Mouse (Mus musculus): ENCODE data around the gene Gpr4. TPM values are rescaled to one million over a fixed set of nuclear protein-coding genes. Genes with fewer than 3 reads are reported as not detected.
A peak's percentile ranks its signal among the peaks of the same experiment; 100 is the strongest.

Gpr4 gene
- polyA plus RNA-seq, 1 experiment = not detected

DNA sequence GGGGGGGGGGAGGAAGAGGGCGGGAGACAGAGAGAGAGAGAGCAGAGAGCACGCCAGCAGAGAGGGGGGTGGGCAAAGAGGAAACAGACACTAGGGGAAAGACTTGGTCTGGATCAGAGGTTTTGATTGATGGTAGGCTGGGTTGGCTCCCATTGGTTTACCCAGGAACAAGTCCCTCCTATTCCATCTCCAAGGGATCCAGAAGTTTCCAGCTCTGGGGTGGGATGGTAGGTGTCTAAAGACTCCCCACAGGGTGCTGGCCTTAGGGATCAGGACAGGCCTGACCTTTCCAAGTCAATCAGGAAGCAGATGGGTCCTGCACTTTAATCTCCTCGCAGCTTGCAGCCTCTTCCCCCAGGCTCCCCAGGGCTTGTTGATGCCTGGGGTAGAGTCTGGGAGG is 5.6 kb downstream of the Gpr4 start:
- TF ChIP-seq TAL1 (IDR thresholded peaks at IDR 0.05; ENCODE audit: low read length) (no peak), GATA1 (IDR thresholded peaks at IDR 0.05; ENCODE audit: low read length) (no peak)
- peaks cover 11% of the 10 kb centered on the region for H3K36me3 ChIP-seq (ENCODE audit: control insufficient read depth)
- no peaks in the 10 kb centered on the region for H3K9me3 ChIP-seq (ENCODE audit: control insufficient read depth, low read length)
- H3K27me3 ChIP-seq (ENCODE audit: control insufficient read depth) = peaks cover 55% of the 10 kb centered on the region
- peaks cover 9% of the 10 kb centered on the region for H3K4me1 ChIP-seq (ENCODE audit: control insufficient read depth)
- no peak overlapping the region for H3K4me3 ChIP-seq (replicated peaks)

DNA sequence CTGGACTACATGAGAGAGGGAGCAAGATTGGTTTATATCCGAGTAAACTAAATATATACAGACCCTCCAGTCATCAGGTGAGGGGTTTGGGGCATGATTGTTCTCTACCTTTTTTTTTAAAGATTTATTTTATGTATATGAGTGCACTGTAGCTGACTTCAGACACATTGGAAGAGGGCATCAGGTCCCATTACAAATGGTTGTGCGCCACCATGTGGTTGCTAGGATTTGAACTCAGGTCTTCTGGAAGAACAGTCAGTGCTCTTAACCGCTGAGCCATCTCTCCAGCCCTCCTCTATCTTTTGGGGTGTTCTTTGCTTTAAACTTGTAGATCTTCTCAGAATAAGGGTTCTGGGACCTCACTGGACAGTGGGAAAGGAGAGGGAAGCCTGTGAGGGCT is 7.7 kb downstream of the Gpr4 start:
- Histone ChIP-seq H3K4me1 (ENCODE audit: control insufficient read depth) (peaks cover 30% of the 10 kb centered on the region), H3K36me3 (ENCODE audit: control insufficient read depth) (peaks cover 30% of the 10 kb centered on the region)
- TF ChIP-seq TAL1 (IDR thresholded peaks at IDR 0.05; ENCODE audit: low read length) (no peak), GATA1 (IDR thresholded peaks at IDR 0.05; ENCODE audit: low read length) (no peak)

GRCm38 (mm10) chr7:19222189-19222588 is 9.9 kb downstream of the Gpr4 start:
- peaks cover 18% of the 10 kb centered on the region for H3K27me3 ChIP-seq (ENCODE audit: control insufficient read depth)
- H3K9me3 ChIP-seq (ENCODE audit: control insufficient read depth, low read length) = no peaks in the 10 kb centered on the region
- peaks cover 48% of the 10 kb centered on the region for H3K4me1 ChIP-seq (ENCODE audit: control insufficient read depth)
- peaks cover 41% of the 10 kb centered on the region for H3K36me3 ChIP-seq (ENCODE audit: control insufficient read depth)
- no peak for TF ChIP-seq GATA1 (IDR thresholded peaks at IDR 0.05; ENCODE audit: low read length)
- TF ChIP-seq TAL1 (IDR thresholded peaks at IDR 0.05; ENCODE audit: low read length) = no peak
- no peak overlapping the region for H3K4me3 ChIP-seq (replicated peaks)

More for the DNA sequence above, 7.7 kb downstream of the Gpr4 start:
- Histone ChIP-seq H3K27me3 (ENCODE audit: control insufficient read depth) (peaks cover 35% of the 10 kb centered on the region), H3K9me3 (ENCODE audit: control insufficient read depth, low read length) (no peaks in the 10 kb centered on the region), H3K4me3 (replicated peaks) (no peak overlapping the region)

- Histone ChIP-seq H3K36me3 (ENCODE audit: control insufficient read depth) (peaks cover 41% of the 10 kb centered on the region), H3K4me3 (replicated peaks) (no peak overlapping the region), H3K9me3 (ENCODE audit: control insufficient read depth, low read length) (no peaks in the 10 kb centered on the region), H3K27me3 (ENCODE audit: control insufficient read depth) (peaks cover 12% of the 10 kb centered on the region), H3K4me1 (ENCODE audit: control insufficient read depth) (peaks cover 52% of the 10 kb centered on the region)
- TF ChIP-seq GATA1 (IDR thresholded peaks at IDR 0.05; ENCODE audit: low read length) = no peak
- TF ChIP-seq TAL1 (IDR thresholded peaks at IDR 0.05; ENCODE audit: low read length) = no peak
Observed at GRCm38 (mm10) chr7:19222875-19223274, 10.5 kb downstream of the Gpr4 start.

- Histone ChIP-seq H3K4me1 (ENCODE audit: control insufficient read depth) (peaks cover 66% of the 10 kb centered on the region), H3K9me3 (ENCODE audit: control insufficient read depth, low read length) (no peaks in the 10 kb centered on the region), H3K36me3 (ENCODE audit: control insufficient read depth) (peaks cover 42% of the 10 kb centered on the region), H3K27me3 (ENCODE audit: control insufficient read depth) (no peaks in the 10 kb centered on the region), H3K4me3 (replicated peaks) (peak overlapping the region; percentile 44)
- TF ChIP-seq GATA1 (IDR thresholded peaks at IDR 0.05; ENCODE audit: low read length) (no peak), TAL1 (IDR thresholded peaks at IDR 0.05; ENCODE audit: low read length) (no peak)
Observed at GRCm38 (mm10) chr7:19224933-19225332, 12.6 kb downstream of the Gpr4 start.

- H3K27me3 ChIP-seq (ENCODE audit: control insufficient read depth) = no peaks in the 10 kb centered on the region
- H3K36me3 ChIP-seq (ENCODE audit: control insufficient read depth) = peaks cover 61% of the 10 kb centered on the region
- no peaks in the 10 kb centered on the region for H3K9me3 ChIP-seq (ENCODE audit: control insufficient read depth, low read length)
- H3K4me1 ChIP-seq (ENCODE audit: control insufficient read depth) = peaks cover 87% of the 10 kb centered on the region
- TF ChIP-seq TAL1 (IDR thresholded peaks at IDR 0.05; ENCODE audit: low read length) (no peak), GATA1 (IDR thresholded peaks at IDR 0.05; ENCODE audit: low read length) (no peak)
- H3K4me3 ChIP-seq (replicated peaks) = peak overlapping the region; percentile 73
Observed at GRCm38 (mm10) chr7:19226817-19227797, 14.8 kb downstream of the Gpr4 start.

DNA sequence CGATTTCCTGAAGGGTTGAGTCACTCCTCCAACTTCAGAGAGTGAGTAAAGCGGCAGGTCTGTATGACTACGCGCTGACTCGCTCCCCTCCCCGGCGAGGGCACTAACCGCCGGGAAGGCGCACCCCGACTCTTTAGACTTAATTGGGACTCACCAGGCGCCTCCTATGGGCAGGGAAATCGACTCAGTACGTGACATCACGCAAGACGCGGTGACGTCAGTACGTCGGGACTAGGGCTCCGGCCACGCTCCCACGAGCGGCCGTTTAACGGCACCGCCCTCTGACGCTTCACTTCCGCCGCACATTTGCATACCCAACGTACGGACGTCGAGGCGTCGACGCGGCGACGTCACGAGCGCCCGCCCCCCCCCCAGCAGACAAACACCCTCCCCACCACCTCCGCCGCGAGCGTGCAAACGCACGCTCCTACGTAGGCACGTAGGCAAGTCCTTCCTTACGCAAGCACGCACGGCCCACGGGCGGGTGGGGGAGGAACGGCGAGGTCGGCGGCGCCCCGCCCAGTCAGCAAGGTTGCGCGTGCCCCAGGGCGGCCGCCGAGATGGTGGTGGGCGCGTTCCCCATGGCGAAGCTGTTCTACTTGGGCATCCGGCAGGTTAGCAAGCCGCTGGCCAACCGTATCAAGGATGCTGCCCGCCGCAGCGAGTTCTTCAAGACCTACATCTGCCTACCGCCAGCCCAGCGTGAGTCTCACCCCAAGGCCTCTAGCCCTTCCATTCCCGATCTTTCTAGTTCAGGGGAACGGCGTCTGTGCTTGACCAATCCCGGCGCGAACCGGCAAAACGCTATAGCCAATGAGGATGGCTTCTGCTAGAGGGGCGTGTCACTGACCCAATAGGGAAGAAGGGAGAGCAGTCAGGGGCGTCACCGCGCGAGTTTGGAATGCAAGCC is 15.8 kb downstream of the Gpr4 start, which contains the start of gene Opa3:
TSS of gene Opa3 (plus strand) at position 452 of the 910 bp plus-strand sequence.
- TF ChIP-seq TAL1 (IDR thresholded peaks at IDR 0.05; ENCODE audit: low read length) = no peak
- no peak for TF ChIP-seq GATA1 (IDR thresholded peaks at IDR 0.05; ENCODE audit: low read length)

GRCm38 (mm10) chr7:19228793-19229148 is 16.4 kb downstream of the Gpr4 start:
- Histone ChIP-seq H3K4me3 (replicated peaks) (peak overlapping the region; percentile 73), H3K27me3 (ENCODE audit: control insufficient read depth) (no peaks in the 10 kb centered on the region), H3K36me3 (ENCODE audit: control insufficient read depth) (peaks cover 63% of the 10 kb centered on the region), H3K4me1 (ENCODE audit: control insufficient read depth) (peaks cover 83% of the 10 kb centered on the region), H3K9me3 (ENCODE audit: control insufficient read depth, low read length) (no peaks in the 10 kb centered on the region)
- no peak for TF ChIP-seq TAL1 (IDR thresholded peaks at IDR 0.05; ENCODE audit: low read length)
- no peak for TF ChIP-seq GATA1 (IDR thresholded peaks at IDR 0.05; ENCODE audit: low read length)

More for the DNA sequence above, 15.8 kb downstream of the Gpr4 start, which contains the start of gene Opa3:
- peak within 1 kb of the TSS; percentile 73 for H3K4me3 ChIP-seq (replicated peaks)
- H3K36me3 ChIP-seq (ENCODE audit: control insufficient read depth) = peaks cover 61% of the 10 kb centered on the region
- H3K4me1 ChIP-seq (ENCODE audit: control insufficient read depth) = peaks cover 87% of the 10 kb centered on the region
- no peaks in the 10 kb centered on the region for H3K9me3 ChIP-seq (ENCODE audit: control insufficient read depth, low read length)
- no peaks in the 10 kb centered on the region for H3K27me3 ChIP-seq (ENCODE audit: control insufficient read depth)
